Mouse (Mus musculus) kidney, postnatal 0 days (tissue): ENCODE measurements around the gene Arhgap23. TPM values are rescaled to one million over a fixed set of nuclear protein-coding genes. Genes with fewer than 3 reads are reported as not detected.

Source experiments
- ATAC-seq: fragments of 200-750 bp; cut with Nextera tagmentation; replicated peaks from 2 replicates; pipeline ENCODE4 v1.8.0; 2017; ENCODE audit warnings: low read depth, moderate number of reproducible peaks, moderate TSS enrichment, moderate library complexity; ENCODE audit not compliant: low FRiP score
- DNase-seq: peaks from one replicate; pipeline ENCODE4 v3.0.0-alpha.2; 2016; ENCODE audit warnings: low spot score
- H3K27ac ChIP-seq: fragments of 300-500 bp; sonication (generic); 2 replicates; pipeline ENCODE4 v1.5.1; 2014; ENCODE audit warnings: mild to moderate bottlenecking
- H3K27me3 ChIP-seq: fragments of 300-500 bp; sonication (generic); 2 replicates; pipeline ENCODE4 v1.6.1; 2014; ENCODE audit warnings: low read length, mixed read lengths; ENCODE audit not compliant: insufficient read depth
- H3K36me3 ChIP-seq: fragments of 300-500 bp; sonication (generic); 2 replicates; pipeline ENCODE4 v1.6.1; 2014; ENCODE audit warnings: low read length, mixed read lengths; ENCODE audit not compliant: insufficient read depth
- H3K4me1 ChIP-seq: fragments of 300-500 bp; sonication (generic); replicated peaks from 2 replicates; pipeline ENCODE4 v1.6.1; 2014; ENCODE audit warnings: antibody characterized with exemption, low read length, mixed read lengths; ENCODE audit not compliant: insufficient read depth
- H3K4me2 ChIP-seq: fragments of 300-500 bp; sonication (generic); 2 replicates; pipeline ENCODE4 v1.6.1; 2014; ENCODE audit warnings: mild to moderate bottlenecking, low read length, moderate library complexity, mixed read lengths
- H3K4me3 ChIP-seq: fragments of 300-500 bp; sonication (generic); replicated peaks from 2 replicates; pipeline ENCODE4 v1.5.1; 2014; ENCODE audit warnings: low read depth, low read length
- H3K9ac ChIP-seq: fragments of 300-500 bp; sonication (generic); 2 replicates; pipeline ENCODE4 v1.6.1; 2014; ENCODE audit warnings: low read depth, low read length
- H3K9me3 ChIP-seq: fragments of 300-500 bp; sonication (generic); replicated peaks from 2 replicates; pipeline ENCODE4 v1.6.1; 2016; ENCODE audit warnings: low read length, inconsistent platforms, mixed read lengths
- CTCF ChIP-seq: IDR thresholded peaks from 2 replicates; pipeline ENCODE4 v1.5.1; 2016; ENCODE audit warnings: antibody characterized with exemption, low read depth, mild to moderate bottlenecking, moderate library complexity
- WGBS: fragments of 180-500 bp; shearing (Covaris S2); extraction: QIAGEN DNeasy Blood & Tissue Kit; methylation state at CpG from one replicate; pipeline ENCODE4 v1.1.7; 2014; 5-methylcytosine and 5-hydroxymethylcytosine counted together
- polyA plus RNA-seq: library from polyadenylated mRNA; unstranded; fragments of >200 nt; fragmentation: Nextera tagmentation; extraction: Ambion mirVana; gene quantifications from 2 replicates; pipeline ENCODE4 v1.2.1, GENCODE M21; 2015

Gene Arhgap23
- polyA plus RNA-seq, 1 experiment from 2014 or later = 5.7 TPM

GRCm38 (mm10) chr11:97502846-97503245, 87.5 kb downstream of the Arhgap23 start:
- DNase-seq = no peak
- H3K36me3 ChIP-seq = peaks cover 6% of the 10 kb centered on the region; the same call in 1 of the 2 replicates
- no peak overlapping the region for H3K4me3 ChIP-seq
- TF ChIP-seq CTCF = no peak
- H3K4me2 ChIP-seq = no peak overlapping the region
- 0 out of 2 replicates have a peak, but pooled peaks cover 4% of the 10 kb centered on the region for H3K27me3 ChIP-seq
- H3K4me1 ChIP-seq = 0 out of 2 replicates have a peak, but pooled peaks cover 11% of the 10 kb centered on the region
- 68% methylated on average over 4 of the region's 4 CpGs for WGBS
- no peak overlapping the region for H3K27ac ChIP-seq
- H3K9me3 ChIP-seq = no peaks in the 10 kb centered on the region
- H3K9ac ChIP-seq = no peak overlapping the region
- no peak for ATAC-seq

DNA sequence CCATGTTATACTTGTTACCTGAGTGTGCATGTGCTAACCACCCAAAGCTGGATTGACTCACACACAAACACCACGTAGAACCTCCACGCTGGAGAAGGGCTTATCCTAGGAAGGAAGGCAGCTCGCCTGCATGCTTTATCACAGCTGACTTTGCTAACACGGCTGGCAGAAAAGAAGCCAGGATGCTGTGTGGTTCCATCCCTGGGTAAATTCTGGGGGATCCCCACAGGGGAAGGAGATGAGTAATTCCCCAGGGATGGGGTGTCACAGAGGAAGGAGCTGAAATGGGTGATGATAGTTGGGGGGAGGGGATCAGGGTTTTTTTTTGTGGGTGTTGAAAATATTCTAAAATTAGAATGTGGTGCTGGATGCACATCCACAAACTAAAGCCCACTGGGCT, 90.5 kb downstream of the Arhgap23 start:
- 74% methylated on average over 4 of the region's 4 CpGs for WGBS
- H3K4me3 ChIP-seq = no peak overlapping the region
- H3K27ac ChIP-seq = no peak overlapping the region
- H3K36me3 ChIP-seq = 0 out of 2 replicates have a peak, but pooled peaks cover 2% of the 10 kb centered on the region
- TF ChIP-seq CTCF = no peak
- no peak overlapping the region for H3K4me2 ChIP-seq
- H3K4me1 ChIP-seq = peaks cover 8% of the 10 kb centered on the region; the same call in 1 of the 2 replicates
- no peak overlapping the region for H3K9ac ChIP-seq
- DNase-seq (no peak), ATAC-seq (no peak)
- no peaks in the 10 kb centered on the region for H3K9me3 ChIP-seq
- peaks cover 4% of the 10 kb centered on the region; the same call in 1 of the 2 replicates for H3K27me3 ChIP-seq

- Histone ChIP-seq H3K9me3 (no peaks in the 10 kb centered on the region), H3K4me3 (no peak overlapping the region), H3K27me3 (peaks cover 4% of the 10 kb centered on the region; the same call in 1 of the 2 replicates), H3K36me3 (no peaks in the 10 kb centered on the region), H3K4me2 (no peak overlapping the region), H3K27ac (no peak overlapping the region), H3K9ac (no peak overlapping the region), H3K4me1 (peaks cover 4% of the 10 kb centered on the region; the same call in 1 of the 2 replicates)
- no peak for ATAC-seq
- DNase-seq = no peak
- 58% methylated on average over 8 of the region's 8 CpGs for WGBS
- TF ChIP-seq CTCF = peak; percentile 30; the same call in 1 of the 2 replicates
These were observed 91.0 kb downstream of the Arhgap23 start for GRCm38 (mm10) chr11:97506331-97506730.

DNA sequence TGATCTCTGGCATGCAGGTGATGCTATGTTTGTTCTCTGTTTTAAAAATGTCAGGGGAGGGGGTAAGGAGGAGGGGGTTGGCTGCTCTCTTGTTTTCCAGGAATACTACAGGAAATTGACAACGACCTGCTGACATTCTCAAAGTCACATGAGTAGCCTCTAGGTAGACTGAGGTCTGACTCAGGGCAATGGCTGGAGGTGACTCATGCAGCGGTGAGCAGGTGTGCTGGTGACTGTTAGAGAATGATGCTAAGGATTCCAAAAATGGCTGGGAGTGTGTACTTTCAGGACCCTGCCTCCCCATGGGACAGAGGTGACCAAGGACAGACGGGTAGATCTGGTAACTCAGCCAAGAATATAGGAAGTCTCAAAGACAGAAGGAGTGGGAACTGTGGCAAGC, 92.9 kb downstream of the Arhgap23 start:
- H3K4me1 ChIP-seq = peaks cover 10% of the 10 kb centered on the region; the same call in 1 of the 2 replicates
- 63% methylated on average over 3 of the region's 3 CpGs for WGBS

GRCm38 (mm10) chr11:97509058-97509457, 93.7 kb downstream of the Arhgap23 start:
- H3K9me3 ChIP-seq = no peaks in the 10 kb centered on the region
- 31% methylated on average over 5 of the region's 5 CpGs for WGBS
- H3K36me3 ChIP-seq = no peaks in the 10 kb centered on the region
- H3K4me3 ChIP-seq = no peak overlapping the region
- H3K4me1 ChIP-seq = peaks cover 10% of the 10 kb centered on the region; the same call in 1 of the 2 replicates
- no peak for TF ChIP-seq CTCF
- H3K9ac ChIP-seq = no peak overlapping the region
- DNase-seq = no peak
- H3K4me2 ChIP-seq = no peak overlapping the region
- H3K27ac ChIP-seq = no peak overlapping the region
- no peaks in the 10 kb centered on the region; the same call in 1 of the 2 replicates for H3K27me3 ChIP-seq
- ATAC-seq = no peak

More for the DNA sequence above, 92.9 kb downstream of the Arhgap23 start:
- H3K4me2 ChIP-seq = no peak overlapping the region
- DNase-seq = no peak
- H3K9me3 ChIP-seq = no peaks in the 10 kb centered on the region
- no peaks in the 10 kb centered on the region; the same call in 1 of the 2 replicates for H3K27me3 ChIP-seq
- no peak overlapping the region for H3K9ac ChIP-seq
- no peak for TF ChIP-seq CTCF
- H3K27ac ChIP-seq = no peak overlapping the region
- no peak for ATAC-seq
- no peaks in the 10 kb centered on the region for H3K36me3 ChIP-seq
- no peak overlapping the region for H3K4me3 ChIP-seq

- no peak for TF ChIP-seq CTCF
- Histone ChIP-seq H3K4me3 (no peak overlapping the region), H3K4me1 (peaks cover 10% of the 10 kb centered on the region; the same call in 1 of the 2 replicates), H3K27me3 (no peaks in the 10 kb centered on the region; the same call in 1 of the 2 replicates), H3K36me3 (no peaks in the 10 kb centered on the region), H3K9me3 (no peaks in the 10 kb centered on the region), H3K9ac (no peak overlapping the region), H3K27ac (no peak overlapping the region), H3K4me2 (no peak overlapping the region)
- 69% methylated on average over 24 of the region's 24 CpGs for WGBS
- ATAC-seq (no peak; the same call in 1 of the 2 replicates), DNase-seq (no peak)
These were observed 94.6 kb downstream of the Arhgap23 start for GRCm38 (mm10) chr11:97509715-97510485.
